Mouse (Mus musculus) embryonic fibroblast, embryonic 13.5 days (primary cell): ENCODE measurements at regions not wholly inside any gene's neighbourhood (a gene's known extent, or its start where the extent isn't known, plus 50 kb on each side); places are given as distances from the start of the nearest gene placed in this dataset.

Experiments
- CTCF ChIP-seq: IDR thresholded peaks from 2 replicates; pipeline ENCODE4 v1.5.1; 2011; ENCODE audit warnings: mild to moderate bottlenecking, control low read depth, low read length, moderate library complexity, borderline replicate concordance; ENCODE audit not compliant: insufficient read depth
- POLR2A ChIP-seq: IDR thresholded peaks from 2 replicates; pipeline ENCODE4 v1.6.1; 2011; ENCODE audit warnings: low read depth, mild to moderate bottlenecking, control low read depth, low read length, moderate library complexity

GRCm38 (mm10) chr1:94342576-94342975 is 290.2 kb upstream of the Pdcd1 start:
- no peak for TF ChIP-seq POLR2A
- no peak for TF ChIP-seq CTCF
